Mouse (Mus musculus) kidney, postnatal 25 days (tissue): Measurements from ENCODE around the gene P4hb.
A peak's percentile ranks its signal among the peaks of the same experiment; 100 is the strongest.

Experiments used
- DNase-seq, 2 experiments: peaks; one replicate each; pipeline ENCODE4 v3.0.0; 2021; ENCODE audit warnings: mixed read lengths in 2 of 2

Gene P4hb

GRCm38 (mm10) chr11:120572752-120573584 is at the start of gene P4hb:
Gene P4hb, minus strand, starts transcription at chr11:120573253.
- peak; percentile 100 for DNase-seq

- DNase-seq: no peak
Measured at GRCm38 (mm10) chr11:120622805-120623204, 49.8 kb upstream of the P4hb start.

GRCm38 (mm10) chr11:120620195-120620594 is 47.1 kb upstream of the P4hb start:
- peak in 1 of 2 experiments; percentile 35 for DNase-seq

- DNase-seq: peak in 1 of 2 experiments; percentile 49
Measured at GRCm38 (mm10) chr11:120618619-120619535, 45.8 kb upstream of the P4hb start.

- DNase-seq: peak; percentile 95 to 98
Measured at GRCm38 (mm10) chr11:120617519-120618112, 44.6 kb upstream of the P4hb start, which contains the start of gene Pcyt2. Gene Pcyt2, minus strand, starts transcription at chr11:120617936.

- DNase-seq: peak; percentile 68 to 90
Measured at GRCm38 (mm10) chr11:120616617-120617294, 43.7 kb upstream of the P4hb start.

- DNase-seq: no peak
Measured at GRCm38 (mm10) chr11:120615606-120616203, 42.7 kb upstream of the P4hb start.

- DNase-seq: no peak
Measured at GRCm38 (mm10) chr11:120615167-120615566, 42.1 kb upstream of the P4hb start.

- no peak for DNase-seq
Measured at GRCm38 (mm10) chr11:120613976-120614375, 40.9 kb upstream of the P4hb start.

DNA sequence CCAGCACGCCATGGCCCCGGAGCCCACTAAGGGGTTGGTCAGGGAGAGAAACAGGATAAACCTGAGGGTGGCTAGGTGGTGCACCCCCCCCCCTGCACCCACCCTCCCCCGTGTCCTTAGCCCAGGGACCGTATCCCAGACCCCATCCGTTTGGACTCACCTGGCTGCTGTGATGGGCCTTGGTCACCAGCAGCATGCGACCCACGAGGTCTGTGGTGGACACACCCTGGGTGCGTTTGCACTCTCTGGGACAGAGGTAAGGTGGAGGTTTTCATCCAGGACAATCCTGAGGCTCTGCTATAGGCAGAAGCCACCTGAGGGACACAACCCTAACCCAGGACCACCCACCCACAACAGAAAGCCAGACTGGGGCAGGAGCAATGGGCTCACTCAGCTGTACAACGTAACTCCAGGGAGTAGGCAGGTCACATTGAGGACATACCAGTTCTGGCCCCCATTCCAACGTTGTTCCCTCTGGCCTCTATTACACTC is 40.5 kb upstream of the P4hb start:
- DNase-seq: no peak

- DNase-seq: peak; percentile 80 to 81
Measured at GRCm38 (mm10) chr11:120612763-120613162, 39.7 kb upstream of the P4hb start.

- no peak for DNase-seq
Measured at GRCm38 (mm10) chr11:120610477-120611046, 37.5 kb upstream of the P4hb start.

GRCm38 (mm10) chr11:120609250-120609649 is 36.2 kb upstream of the P4hb start:
- peak; percentile 60 to 86 for DNase-seq

GRCm38 (mm10) chr11:120608241-120609034 is 35.4 kb upstream of the P4hb start, which contains the start of gene Npb:
Gene Npb, plus strand, starts transcription at chr11:120608477.
- DNase-seq: peak in 1 of 2 experiments; percentile 55

- no peak for DNase-seq
Measured at GRCm38 (mm10) chr11:120606764-120607163, 33.7 kb upstream of the P4hb start.

GRCm38 (mm10) chr11:120605667-120606066 is 32.6 kb upstream of the P4hb start:
- no peak for DNase-seq

DNA sequence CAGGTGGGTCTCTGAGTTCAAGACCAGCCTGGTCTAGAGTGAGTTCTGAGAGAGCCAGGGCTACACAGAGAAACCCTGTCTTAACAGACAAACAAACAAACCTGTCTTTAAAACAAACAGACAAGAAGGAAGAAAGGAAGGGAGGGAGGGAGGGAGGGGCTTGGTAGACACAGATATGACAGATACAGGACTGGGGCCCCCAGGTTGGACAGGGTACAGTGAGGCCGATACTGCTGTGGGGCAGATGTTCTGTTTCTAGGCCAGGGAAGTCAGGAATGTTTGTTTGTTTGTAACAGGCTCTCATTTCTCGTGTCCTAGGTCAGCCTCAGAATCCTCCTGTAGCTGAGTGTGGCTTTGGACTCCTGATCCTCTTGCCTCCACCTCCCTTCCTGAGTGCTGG is 30.5 kb upstream of the P4hb start:
- DNase-seq: no peak

- DNase-seq: no peak
Measured at GRCm38 (mm10) chr11:120600716-120601115, 27.7 kb upstream of the P4hb start.

- no peak for DNase-seq
Measured at GRCm38 (mm10) chr11:120598990-120599549, 26.0 kb upstream of the P4hb start.
